Mouse (Mus musculus) kidney, adult 2 months (tissue): ENCODE measurements around the gene Spock1.

ENCODE experiments used
- CTCF ChIP-seq: fragments of 200-500 bp; conservative IDR thresholded peaks from 2 replicates; pipeline ENCODE4 v1.5.1; 2011; ENCODE audit warnings: low read depth, mild to moderate bottlenecking, control low read depth, low read length, moderate library complexity, mixed read lengths; ENCODE audit not compliant: insufficient read depth, insufficient read length
- POLR2A ChIP-seq: fragments of 200-500 bp; IDR thresholded peaks from one replicate; pipeline ENCODE4 v1.6.1; 2011; ENCODE audit warnings: low read depth, low read length, control low read depth

DNA sequence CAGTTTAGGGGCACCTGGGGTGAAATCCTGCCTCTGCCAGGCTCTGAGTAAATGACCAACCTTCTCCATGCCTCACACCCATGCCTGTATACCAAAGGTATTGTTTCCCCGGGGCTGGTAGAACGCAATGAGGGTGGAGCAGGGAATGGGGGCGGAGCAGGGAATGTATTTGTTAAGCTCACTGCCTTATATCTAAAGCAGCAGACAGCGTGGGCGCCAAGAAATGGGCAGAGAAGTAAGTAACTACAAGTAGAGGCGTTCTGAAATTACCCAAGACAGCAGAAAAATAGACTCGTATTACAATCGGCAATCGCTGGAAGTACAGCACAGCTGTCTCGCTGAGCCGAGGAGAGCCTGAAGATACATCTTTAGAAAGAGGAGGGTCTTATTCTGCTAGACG is 125.2 kb downstream of the Spock1 start:
- TF ChIP-seq CTCF (no peak), POLR2A (no peak)
